Mouse (Mus musculus): ENCODE results near the gene Cd200r2.
"Not testable (repeated sequence)": the region's sequence is repeated elsewhere in the genome, so short reads cannot be mapped to it uniquely, and the experiment has no call there.

The Cd200r2 gene

DNA sequence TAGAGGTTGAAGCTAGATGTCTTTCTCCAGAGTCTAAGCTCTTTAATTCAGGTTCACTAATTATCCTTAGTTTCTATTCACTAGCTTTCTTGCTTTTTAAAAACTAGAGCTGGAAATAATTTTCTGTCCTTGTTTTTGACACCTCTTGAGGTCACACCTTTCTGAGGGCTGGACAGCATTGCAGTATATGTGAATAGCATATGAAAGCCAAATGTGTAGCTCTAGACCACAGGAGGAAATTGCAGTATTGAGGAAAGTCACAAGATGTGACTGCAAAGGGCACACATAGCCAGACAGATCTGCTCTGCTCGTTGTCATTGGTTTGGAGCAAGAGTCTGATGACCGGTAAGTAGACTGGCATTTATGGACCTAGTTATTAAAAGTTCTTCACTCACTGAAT lies at the start of gene Cd200r2:
Gene Cd200r2 (plus strand): TSS at position 301 of the 400 bp plus-strand sequence.
- no peak for DNase-seq

- DNase-seq, result no peak
These were observed 48.9 kb upstream of the Cd200r2 start for GRCm38 (mm10) chr16:44818010-44818409.

DNA sequence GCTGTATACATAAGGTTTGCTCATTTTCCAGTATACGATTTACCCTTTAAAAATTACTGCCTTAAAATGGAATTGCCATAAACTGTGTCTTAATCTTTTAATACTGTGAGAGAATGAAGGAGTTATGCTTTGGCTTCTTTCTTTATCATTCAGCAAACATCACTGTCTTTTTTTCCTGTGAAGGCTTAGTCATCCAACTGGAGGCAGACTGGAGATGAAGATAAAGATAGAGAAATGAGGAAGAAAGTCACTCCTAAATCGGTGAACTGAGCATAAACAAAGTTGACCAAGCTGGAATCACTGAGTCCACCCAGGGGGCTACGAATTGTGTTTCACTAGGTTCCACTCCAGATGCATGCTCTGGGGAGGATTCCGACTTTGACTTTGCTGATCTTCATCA lies 46.4 kb upstream of the Cd200r2 start:
- DNase-seq, result no peak

- DNase-seq, result no peak
These were observed 34.6 kb upstream of the Cd200r2 start for GRCm38 (mm10) chr16:44832286-44832685.

- DNase-seq, result not testable (repeated sequence)
These were observed 33.7 kb upstream of the Cd200r2 start for GRCm38 (mm10) chr16:44833189-44833588.

DNA sequence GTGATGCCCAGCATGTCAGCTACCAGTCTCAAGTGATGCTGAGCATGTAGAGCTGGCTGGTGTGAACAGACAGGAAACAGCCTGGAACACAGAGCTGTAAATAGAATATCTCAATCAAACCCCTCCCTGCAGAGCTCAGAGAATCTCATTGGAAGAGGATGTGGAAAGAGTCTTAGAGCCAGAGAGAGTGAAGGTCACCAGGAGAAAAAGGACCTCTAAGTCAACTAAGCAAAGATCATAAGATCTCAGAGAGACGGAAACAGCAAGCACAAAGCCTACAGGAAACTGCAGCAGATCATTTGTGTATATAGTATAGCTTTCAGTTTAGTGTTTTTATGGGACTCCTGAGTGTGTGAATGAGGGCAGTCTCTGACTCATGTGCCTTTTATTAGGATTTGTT lies 8.3 kb downstream of the Cd200r2 start:
- DNase-seq, result no peak

DNA sequence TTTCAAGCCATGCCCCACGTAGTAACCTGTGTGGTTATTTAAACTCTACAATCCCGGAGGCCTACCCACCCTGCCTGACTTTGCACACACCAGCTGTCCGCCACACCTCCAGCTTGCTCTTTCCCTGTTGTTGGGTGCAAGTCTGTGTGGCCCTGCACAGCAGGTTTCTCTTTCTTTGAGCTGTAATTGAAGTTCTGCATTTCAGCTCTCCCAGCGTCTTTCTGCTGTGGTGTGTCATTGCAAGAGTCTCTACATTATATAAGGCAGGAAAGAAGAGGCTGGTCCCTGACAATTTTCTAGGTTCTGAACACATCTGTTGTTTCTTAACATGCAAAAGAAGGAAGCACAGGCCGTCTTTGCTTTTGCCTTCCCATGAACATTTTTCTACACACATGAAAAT lies 9.7 kb downstream of the Cd200r2 start:
- DNase-seq, result no peak

DNA sequence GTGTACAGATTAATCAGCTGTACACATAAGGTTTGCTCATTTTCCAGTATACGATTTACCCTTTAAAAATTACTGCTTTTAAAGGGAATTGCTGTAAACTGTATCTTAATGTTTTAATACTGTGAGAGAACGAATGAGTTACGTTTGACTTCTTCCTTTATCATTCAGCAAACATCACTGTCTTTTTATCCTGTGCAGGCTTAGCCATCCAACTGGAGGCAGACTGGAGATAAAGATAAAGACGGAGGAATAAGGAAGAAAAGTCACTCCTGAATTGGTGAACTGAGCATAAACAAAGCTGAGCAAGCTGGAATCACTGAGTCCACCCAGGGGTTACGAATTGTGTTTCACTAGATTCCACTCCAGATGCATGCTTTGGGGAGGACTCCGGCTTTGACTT lies 10.7 kb downstream of the Cd200r2 start:
- DNase-seq, result no peak

DNA sequence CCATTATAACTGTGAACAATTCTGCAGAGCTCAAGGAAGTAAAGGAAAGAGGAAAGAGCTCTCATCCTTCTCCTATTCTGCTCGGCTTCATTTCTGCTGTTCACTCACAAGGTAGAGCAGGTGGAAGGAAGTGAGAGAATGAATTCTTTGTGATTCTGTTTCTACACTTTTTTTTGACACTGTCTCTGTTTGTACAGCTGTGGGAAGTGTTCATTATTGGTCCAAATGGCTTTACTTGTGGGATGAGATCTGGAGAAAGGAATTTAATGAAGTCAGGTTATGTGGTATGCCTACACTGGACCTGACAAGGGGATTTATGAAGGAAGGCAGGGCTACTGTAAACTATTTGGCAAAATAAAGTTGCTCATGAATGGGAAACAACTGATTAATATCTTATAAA lies 23.9 kb downstream of the Cd200r2 start:
- DNase-seq, result no peak

- no peak for DNase-seq
These were observed 65.1 kb downstream of the Cd200r2 start for GRCm38 (mm10) chr16:44932016-44932415.

- DNase-seq, result no peak
These were observed 76.6 kb downstream of the Cd200r2 start, which contains the start of gene Cd200r3 for GRCm38 (mm10) chr16:44943468-44943867. TSS of gene Cd200r3 (plus strand) at chr16:44943678.

- DNase-seq, result no peak
These were observed 84.6 kb downstream of the Cd200r2 start for GRCm38 (mm10) chr16:44951360-44952114.

GRCm38 (mm10) chr16:44962296-44962695 lies 95.4 kb downstream of the Cd200r2 start:
- DNase-seq, result no peak

- DNase-seq, result no peak
These were observed 95.9 kb downstream of the Cd200r2 start for GRCm38 (mm10) chr16:44962777-44963176.

GRCm38 (mm10) chr16:44964526-44965374 lies 97.9 kb downstream of the Cd200r2 start:
- DNase-seq, result no peak

GRCm38 (mm10) chr16:44965428-44965827 lies 98.5 kb downstream of the Cd200r2 start:
- DNase-seq, result no peak

Measured in kidney, adult 8-10 months (tissue).